Mouse (Mus musculus): ENCODE measurements around the gene Tuba1c.

Gene Tuba1c

DNA sequence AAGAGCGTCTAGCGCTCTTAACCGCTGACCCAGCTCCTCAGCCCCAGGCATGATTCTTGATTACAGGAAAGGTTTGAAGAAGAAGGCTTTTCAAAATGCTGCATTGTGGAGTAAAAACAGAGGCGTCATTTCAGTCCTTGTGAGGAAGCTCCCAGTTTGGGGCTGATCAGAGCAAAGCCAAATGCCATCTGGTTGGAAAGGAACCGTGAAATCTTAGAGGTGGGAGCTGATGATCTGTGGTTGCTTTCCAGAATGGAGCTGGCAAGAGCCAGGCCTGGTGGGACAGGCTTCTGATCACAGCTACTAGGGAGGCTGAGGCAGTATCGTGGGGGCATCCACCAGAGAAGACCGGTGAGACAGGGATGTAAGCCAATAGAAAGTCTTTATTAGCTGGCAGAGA lies 32.9 kb upstream of the Tuba1c start:
- DNase-seq: no peak

DNA sequence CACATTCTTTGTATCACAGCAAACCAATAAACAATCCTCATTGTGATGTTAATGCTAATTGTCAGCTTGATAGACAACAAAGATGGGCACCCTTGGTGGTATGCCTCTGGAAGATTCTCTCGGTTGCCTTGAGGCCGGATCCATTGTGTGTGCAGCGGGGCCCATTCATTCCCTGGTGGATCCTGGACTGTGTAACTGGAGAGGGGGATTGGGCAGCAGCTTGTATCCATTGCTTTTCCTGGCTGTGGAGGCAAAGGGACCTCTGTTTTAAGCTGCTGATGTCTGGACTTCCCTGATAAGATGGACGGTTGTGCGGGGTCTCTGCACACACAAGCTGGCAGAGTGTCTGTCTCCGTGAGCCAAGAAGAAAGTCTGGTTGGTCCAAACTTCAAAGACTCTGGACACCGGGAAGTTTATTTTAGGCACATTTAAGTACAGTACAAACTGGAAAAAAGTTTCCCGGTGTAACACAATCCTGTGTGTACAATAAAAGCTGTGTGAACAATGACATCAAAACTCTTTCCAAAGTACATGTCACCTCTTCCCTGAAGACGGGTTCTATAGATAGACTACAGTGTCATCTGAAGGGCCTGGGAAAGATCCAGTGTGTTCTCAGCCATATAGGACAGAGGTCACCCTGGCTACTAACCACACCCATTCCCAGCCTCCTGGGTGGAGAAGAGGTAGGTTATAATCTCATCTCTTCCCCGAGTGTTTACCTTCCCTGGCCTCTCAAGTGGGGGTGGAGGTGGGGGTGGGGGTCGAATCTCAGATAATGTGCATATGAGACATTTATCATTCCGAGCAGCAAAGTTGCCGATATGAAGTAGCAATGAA lies 31.5 kb upstream of the Tuba1c start:
- no peak for DNase-seq

- no peak for DNase-seq
These were observed 30.9 kb upstream of the Tuba1c start for GRCm38 (mm10) chr15:98998775-98999157.

- peak; percentile 81 for DNase-seq
These were observed 29.0 kb upstream of the Tuba1c start for GRCm38 (mm10) chr15:99000535-99001283.

DNA sequence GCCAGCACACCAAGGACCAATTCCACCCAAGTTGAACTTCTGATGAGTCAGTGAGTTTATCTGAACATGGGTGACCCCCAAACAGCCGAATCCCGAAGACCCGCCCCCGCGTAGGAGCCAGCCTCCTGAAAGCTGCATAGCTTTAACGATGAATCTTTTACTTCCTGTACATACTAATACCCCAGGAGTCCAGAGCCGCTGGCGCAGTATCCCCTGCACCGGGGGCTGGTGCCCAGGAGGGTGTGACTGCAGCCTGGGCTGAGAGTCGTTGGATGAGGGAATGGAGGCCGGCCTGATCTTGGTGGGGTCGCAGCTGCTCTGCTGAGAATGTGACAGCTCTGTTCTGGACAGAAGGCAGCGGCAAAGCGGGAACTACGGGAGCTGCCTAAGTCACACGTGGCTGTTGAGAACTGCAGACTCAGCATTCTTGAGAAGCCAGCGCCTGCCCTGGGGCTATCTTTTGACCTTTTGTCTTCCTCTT lies 28.2 kb upstream of the Tuba1c start:
- peak; percentile 52 for DNase-seq

DNA sequence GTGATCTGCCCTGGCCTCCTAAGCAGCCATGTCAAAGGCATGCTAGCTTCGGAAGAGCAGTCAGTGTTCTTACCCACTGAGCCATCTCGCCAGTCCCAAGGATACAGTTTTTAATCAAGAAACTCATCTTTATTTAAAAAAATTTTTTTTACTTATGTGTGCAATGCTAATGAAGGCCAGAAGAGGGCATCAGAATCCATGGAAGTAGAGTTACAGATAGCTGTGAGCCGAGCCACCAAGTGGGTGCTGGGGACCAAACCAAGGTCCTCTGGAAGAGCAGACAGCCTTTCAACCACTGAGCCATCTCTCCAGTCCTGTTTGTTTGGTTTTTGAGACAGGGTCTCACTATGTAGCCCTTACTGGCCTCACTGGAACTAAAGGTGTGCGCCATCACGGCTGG lies 26.1 kb upstream of the Tuba1c start:
- DNase-seq: no peak

GRCm38 (mm10) chr15:99008801-99009241 lies 20.9 kb upstream of the Tuba1c start:
- DNase-seq: no peak

DNA sequence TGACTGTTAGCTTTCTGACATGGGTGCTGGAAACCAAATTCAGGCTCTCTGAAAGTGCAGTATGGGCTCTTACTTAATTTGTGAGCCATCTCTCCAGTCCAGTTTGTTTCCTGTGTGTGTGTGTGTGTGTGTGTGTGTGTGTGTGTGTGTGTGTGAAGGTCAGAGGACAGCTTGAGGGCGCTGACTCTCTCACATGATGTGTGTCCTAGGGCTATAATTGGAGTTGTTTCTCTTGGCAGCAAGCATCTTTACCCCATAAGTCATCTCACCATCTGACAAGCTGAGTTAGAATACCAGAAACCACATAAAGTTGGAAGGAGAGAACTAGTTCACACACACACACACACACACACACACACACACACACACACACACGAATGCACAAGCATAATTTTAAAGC lies 18.8 kb upstream of the Tuba1c start:
- peak; percentile 59 for DNase-seq

GRCm38 (mm10) chr15:99011946-99012345 lies 17.7 kb upstream of the Tuba1c start:
- no peak for DNase-seq

DNA sequence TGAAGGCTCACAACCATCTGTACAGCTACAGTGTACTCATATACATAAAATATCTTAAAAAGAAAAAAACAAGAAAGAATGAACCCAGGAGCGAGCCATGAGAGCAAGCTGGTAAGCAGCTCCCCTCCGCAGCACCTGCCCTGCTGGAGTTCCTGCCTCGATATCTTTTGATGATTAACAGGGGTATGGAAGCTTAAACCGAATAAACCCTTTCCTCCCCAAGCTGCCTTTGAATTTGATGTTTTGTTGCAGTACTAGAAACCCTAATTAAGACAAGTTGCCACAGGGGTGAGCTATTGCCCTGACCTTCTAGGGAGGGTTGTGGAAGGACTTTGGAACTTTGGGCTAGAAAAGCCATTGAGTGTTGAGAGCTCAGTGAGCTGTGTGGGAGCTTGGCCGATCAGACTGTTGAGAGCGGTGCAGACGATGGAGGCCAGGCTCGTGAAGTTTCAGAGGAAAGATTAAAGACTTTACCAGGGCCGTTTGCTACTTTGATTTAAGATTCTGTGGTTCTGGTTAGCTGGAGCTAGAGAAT lies 15.1 kb upstream of the Tuba1c start:
- peak; percentile 73 for DNase-seq

- DNase-seq: peak; percentile 74
These were observed 12.3 kb upstream of the Tuba1c start for GRCm38 (mm10) chr15:99017355-99017761.

GRCm38 (mm10) chr15:99017986-99018385 lies 11.7 kb upstream of the Tuba1c start:
- peak; percentile 78 for DNase-seq

GRCm38 (mm10) chr15:99018630-99019029 lies 11.1 kb upstream of the Tuba1c start:
- DNase-seq: no peak

GRCm38 (mm10) chr15:99019436-99019835 lies 10.3 kb upstream of the Tuba1c start:
- no peak for DNase-seq

GRCm38 (mm10) chr15:99020171-99020570 lies 9.5 kb upstream of the Tuba1c start:
- DNase-seq: no peak

- no peak for DNase-seq
These were observed 8.4 kb upstream of the Tuba1c start for GRCm38 (mm10) chr15:99021255-99021654.

GRCm38 (mm10) chr15:99024668-99025314 lies 4.9 kb upstream of the Tuba1c start:
- peak; percentile 85 for DNase-seq

GRCm38 (mm10) chr15:99025414-99025813 lies 4.3 kb upstream of the Tuba1c start:
- no peak for DNase-seq

GRCm38 (mm10) chr15:99026259-99026658 lies 3.4 kb upstream of the Tuba1c start:
- DNase-seq: no peak

DNA sequence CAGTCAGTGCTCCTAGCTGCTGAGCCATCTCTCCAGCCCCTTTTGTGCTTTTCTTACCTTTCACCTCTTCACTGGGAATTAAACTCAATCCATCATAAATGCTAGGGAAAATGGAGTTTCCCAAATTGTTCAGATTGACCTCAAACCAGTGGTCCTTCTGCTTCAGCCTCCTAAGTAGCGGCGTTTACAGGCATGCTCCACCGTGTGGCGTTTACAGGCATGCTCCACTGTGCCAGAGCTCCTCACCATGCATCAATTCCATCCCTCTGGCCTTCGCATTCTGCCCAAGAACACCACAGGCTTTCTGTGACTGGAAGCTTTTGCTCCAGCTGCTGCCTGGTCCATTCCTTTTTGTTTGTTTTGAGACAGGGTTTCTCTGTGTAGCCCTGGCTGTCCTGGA lies 2.6 kb upstream of the Tuba1c start:
- no peak for DNase-seq

DNA sequence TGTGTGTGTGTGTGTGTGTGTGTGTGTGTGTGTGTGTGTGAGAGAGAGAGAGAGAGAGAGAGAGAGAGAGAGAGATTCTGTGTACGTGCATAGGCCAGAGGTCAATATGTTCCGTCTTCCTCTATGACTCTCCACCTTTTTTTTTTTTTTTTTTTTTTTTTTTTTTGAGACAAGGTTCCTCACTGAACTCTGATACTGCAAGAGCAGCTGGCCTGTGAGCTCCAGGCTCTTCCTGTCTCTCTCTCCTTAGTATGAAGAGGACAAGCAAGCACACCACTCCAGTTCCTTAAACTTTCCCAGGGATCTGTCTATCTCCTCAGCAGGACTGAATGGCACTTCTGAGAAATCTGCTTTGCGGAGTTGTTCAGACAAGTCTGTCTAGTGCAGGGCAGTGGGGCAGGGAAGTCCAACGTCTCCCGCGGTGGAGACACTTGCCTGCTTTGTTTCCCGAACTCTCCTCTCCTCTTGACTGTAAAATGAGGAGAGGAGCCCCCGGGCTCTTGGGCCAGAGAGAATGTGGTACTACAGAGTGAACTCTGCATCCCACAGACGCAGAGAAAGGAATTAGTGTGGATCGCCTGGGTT lies 725 bp upstream of the Tuba1c start:
- no peak for DNase-seq

GRCm38 (mm10) chr15:99030585-99031387 lies 1.1 kb downstream of the Tuba1c start:
- peak; percentile 69 for DNase-seq
